Mouse (Mus musculus): ENCODE measurements at regions not wholly inside any gene's neighbourhood (a gene's known extent, or its start where the extent isn't known, plus 50 kb on each side); places are given as distances from the start of the nearest gene placed in this dataset.

DNA sequence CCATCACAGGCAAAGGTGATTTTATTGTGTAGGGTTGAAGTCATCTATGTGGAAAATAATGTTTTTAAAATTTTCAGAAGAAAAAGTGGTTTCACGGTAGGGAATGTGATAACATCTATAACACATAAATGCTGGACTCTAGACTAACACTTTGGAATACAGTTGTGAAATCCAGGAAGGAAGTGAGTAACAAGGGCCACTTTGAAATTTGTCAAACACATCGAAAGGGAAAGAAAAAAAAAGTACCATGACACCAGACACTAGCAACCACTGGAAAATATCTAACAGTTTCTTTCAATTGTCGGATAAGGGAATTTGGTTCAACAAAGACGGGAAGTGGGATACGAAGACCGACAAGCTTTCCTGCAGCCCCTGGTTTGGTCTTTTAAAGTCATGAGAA is 181.7 kb upstream of the Btg1 start:
- DNase-seq, result no peak

- DNase-seq, result no peak
Observed at GRCm38 (mm10) chr10:96438398-96439103, 178.3 kb upstream of the Btg1 start.

DNA sequence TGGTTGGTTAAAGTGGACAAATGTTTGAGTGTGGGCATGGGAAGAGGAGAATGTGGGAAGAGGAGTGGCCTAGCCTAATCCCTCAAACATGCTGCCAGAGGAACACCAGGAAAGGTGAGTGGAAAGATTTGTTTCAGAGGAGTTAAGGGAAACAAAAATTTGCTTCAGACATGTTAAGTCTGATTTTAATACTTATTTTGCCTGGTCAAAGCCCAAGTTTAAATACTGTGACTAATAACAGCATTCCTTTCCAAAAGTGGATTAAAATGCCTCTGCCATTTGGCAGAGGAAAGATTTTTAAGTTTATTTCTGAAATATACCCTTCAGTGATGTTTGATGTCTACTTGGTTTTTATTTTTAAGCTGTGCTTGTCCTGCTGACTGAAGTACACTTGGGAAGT is 174.6 kb upstream of the Btg1 start:
- no peak for DNase-seq

DNA sequence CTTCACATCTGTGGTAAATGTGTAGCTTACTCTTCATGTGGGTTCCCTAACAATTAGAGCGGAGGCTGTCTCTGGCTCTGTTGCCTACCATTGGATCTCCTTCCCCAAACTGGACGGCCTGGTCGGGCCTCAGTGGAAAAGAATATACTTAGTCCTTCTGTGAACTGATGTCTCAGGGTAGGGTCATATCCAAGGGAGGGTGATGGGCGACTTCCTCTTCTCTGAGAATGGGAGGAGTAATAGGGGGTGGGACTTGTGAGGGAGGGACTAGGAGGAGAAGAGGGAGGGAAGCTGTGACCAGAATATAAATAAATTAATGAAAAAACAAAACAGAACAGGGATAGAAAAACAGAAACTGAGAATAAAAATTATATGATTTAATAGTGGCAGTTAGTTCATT is 166.5 kb upstream of the Btg1 start:
- no peak for DNase-seq

DNA sequence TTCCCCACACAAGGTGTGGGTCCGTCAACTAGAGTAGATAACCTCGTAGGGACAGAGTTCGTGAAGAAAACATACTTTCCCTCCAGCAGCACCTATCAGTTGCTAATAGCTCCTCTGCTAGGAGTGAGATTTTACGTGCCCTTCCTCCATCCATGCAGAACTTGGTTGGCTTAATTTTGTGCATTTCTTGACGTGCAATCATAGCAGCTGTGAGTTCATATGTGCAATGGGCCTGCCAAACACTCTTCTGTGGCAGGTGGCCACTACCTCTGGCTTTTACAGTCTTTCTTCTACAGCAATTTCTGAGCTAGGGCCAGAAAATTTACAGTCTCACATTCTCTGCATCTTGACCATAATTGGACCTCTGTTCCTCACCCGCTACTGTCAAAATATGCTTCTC is 161.9 kb upstream of the Btg1 start:
- DNase-seq, result no peak

- DNase-seq, result no peak
Observed at GRCm38 (mm10) chr10:96458551-96458950, 158.3 kb upstream of the Btg1 start.

GRCm38 (mm10) chr10:96459186-96459585 is 157.6 kb upstream of the Btg1 start:
- DNase-seq, result no peak

- no peak for DNase-seq
Observed at GRCm38 (mm10) chr10:96460151-96460550, 156.7 kb upstream of the Btg1 start.

DNA sequence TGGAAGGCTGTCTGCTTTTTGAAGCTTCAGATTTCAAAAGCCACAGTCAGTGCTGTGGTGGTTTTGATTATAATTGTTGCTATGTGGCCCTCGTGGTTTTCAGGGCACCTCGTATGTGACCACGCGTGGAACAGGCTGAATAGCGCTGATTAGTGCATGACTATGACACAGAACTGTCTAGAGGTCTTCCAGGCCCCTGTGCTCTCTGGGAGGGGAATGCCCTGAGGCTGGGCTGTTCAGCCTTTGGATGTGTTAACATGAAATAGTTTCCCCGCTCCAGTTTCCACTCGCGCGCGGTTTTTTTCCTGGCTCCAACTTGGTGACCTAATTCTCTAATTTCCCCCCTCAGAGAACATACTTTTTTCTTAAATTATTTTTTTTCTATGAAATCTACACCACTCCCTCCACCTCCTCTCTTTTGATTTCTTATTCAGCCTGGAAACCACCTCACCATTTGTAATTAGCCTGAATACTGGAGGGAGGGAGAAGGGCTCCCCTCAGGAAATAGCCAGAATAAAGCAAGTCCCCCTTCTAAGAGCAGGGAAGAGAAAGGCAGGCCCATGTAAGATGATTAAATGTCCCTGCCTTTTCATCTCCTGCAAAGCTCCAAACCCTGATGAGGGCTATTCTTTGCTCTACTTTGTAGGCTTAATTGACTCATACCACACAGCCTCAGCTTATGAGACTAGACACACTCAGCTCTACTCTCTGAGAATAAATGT is 156.0 kb upstream of the Btg1 start:
- no peak for DNase-seq

- no peak for DNase-seq
Observed at GRCm38 (mm10) chr10:96465967-96466366, 150.8 kb upstream of the Btg1 start.

- DNase-seq, result no peak
Observed at GRCm38 (mm10) chr10:96466845-96467244, 150.0 kb upstream of the Btg1 start.

- DNase-seq, result no peak
Observed at GRCm38 (mm10) chr10:96467661-96468060, 149.1 kb upstream of the Btg1 start.

GRCm38 (mm10) chr10:96471523-96471922 is 145.3 kb upstream of the Btg1 start:
- no peak for DNase-seq

- DNase-seq, result no peak
Observed at GRCm38 (mm10) chr10:96479350-96479749, 137.5 kb upstream of the Btg1 start.

GRCm38 (mm10) chr10:96479786-96480185 is 137.0 kb upstream of the Btg1 start:
- no peak for DNase-seq

- DNase-seq, result no peak
Observed at GRCm38 (mm10) chr10:96480453-96481324, 136.1 kb upstream of the Btg1 start.

- DNase-seq, result no peak
Observed at GRCm38 (mm10) chr10:96481325-96481638, 135.5 kb upstream of the Btg1 start.

DNA sequence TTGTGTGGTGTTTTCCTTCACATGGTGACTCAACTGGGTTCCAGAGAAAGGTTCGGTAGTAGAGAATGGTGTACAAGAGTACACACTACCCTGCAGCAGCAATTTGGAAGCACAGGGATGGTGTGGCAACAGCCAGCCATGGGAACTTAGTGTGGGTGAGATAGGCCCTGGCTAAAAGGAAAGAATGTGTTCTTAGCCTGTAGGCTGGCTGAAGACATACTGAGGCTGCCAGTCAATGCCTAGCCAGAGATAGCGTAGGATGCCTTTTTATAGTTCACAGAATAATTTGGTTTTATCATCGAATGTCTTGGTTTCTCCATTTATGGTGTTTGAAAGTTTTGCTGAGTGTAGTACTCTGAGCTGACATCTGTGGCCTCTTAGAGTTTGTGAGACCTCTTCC is 130.1 kb upstream of the Btg1 start:
- DNase-seq, result no peak

DNA sequence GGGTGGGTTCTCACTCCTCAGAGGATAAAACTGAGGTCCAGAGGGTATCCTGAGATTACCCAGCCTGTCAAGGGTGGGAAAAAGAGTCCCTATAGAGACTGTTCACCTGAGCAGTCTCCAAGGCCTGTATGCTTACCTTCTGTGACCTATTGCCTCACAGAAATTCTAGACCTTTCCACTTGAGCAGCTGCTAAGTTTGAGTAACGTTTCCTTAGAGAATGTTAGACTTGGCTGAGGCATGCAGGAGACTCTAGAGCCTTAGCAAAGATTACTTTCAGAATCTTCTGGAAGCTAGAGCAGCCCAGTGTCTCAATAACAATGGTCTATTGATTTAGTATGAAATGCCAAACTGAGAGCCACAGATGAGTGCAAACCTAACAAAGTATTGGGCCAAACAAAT is 123.1 kb upstream of the Btg1 start:
- DNase-seq, result no peak

- no peak for DNase-seq
Observed at GRCm38 (mm10) chr10:96496700-96497099, 120.1 kb upstream of the Btg1 start.

- no peak for DNase-seq
Observed at GRCm38 (mm10) chr10:96497482-96497881, 119.3 kb upstream of the Btg1 start.

DNA sequence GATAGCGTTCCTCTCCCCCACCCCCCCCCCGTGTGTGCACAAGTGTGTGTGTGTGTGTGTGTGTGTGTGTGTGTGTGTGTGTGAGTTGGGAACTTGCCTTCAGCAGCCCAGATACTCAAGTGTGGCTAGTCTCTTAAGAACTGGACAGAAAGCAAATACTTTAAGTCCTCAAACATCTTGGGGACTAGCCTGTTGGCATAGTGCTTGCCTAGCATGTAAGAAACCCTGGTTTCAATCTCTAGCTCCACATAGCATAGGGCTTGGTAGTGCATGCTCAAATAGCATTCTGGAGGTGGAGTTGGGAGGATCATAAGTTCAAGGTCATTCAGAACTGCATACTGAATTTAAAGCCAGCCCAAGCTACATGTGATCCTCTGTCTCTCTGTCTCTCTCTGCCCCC is 117.5 kb upstream of the Btg1 start:
- no peak for DNase-seq

- no peak for DNase-seq
Observed at GRCm38 (mm10) chr10:96502090-96502728, 114.6 kb upstream of the Btg1 start.

All from spleen, adult 18-20 months (tissue).